Mouse (Mus musculus) limb, embryonic 10.5 days (tissue): ENCODE results near the gene Msmo1. TPM values are rescaled to one million over a fixed set of nuclear protein-coding genes. Genes with fewer than 3 reads are reported as not detected.

Source experiments
- polyA plus RNA-seq: library from polyadenylated mRNA; unstranded; fragments of >200 nt; fragmentation: Nextera tagmentation; extraction: Ambion mirVana; gene quantifications from 2 replicates; pipeline ENCODE4 v1.2.1, GENCODE M21; 2016

Gene Msmo1
- polyA plus RNA-seq, 1 experiment from 2014 or later = 150 TPM

Other genes with a start within 250 kb of the Msmo1 start
- gene Cpe, start 40.7 kb downstream of the Msmo1 start, polyA plus RNA-seq = 53.3 and 76.0 TPM in 2 replicates
- 11.0 and 11.7 TPM in 2 replicates for gene Klhl2, start 116.2 kb upstream of the Msmo1 start, polyA plus RNA-seq
- gene Tmem192, start 213.4 kb upstream of the Msmo1 start, polyA plus RNA-seq = 17.8 and 19.2 TPM in 2 replicates